Mouse (Mus musculus) inflammation-experienced regulatory T-cells, adult 16 weeks (primary cell): Measurements from ENCODE around the gene Cybc1. TPM values are rescaled to one million over a fixed set of nuclear protein-coding genes. Genes with fewer than 3 reads are reported as not detected.

Experiments
- polyA plus RNA-seq: library from polyadenylated mRNA; unstranded; fragments of 100-300 nt; shearing (Covaris generic); gene quantifications from one replicate; pipeline ENCODE4 v1.2.1, GENCODE M21; 2017

The Cybc1 gene
- 148 TPM for polyA plus RNA-seq

GRCm38 (mm10) chr11:121229018-121229439 is at the start of gene Cybc1:
Gene Cybc1, minus strand, starts transcription at chr11:121229322.

DNA sequence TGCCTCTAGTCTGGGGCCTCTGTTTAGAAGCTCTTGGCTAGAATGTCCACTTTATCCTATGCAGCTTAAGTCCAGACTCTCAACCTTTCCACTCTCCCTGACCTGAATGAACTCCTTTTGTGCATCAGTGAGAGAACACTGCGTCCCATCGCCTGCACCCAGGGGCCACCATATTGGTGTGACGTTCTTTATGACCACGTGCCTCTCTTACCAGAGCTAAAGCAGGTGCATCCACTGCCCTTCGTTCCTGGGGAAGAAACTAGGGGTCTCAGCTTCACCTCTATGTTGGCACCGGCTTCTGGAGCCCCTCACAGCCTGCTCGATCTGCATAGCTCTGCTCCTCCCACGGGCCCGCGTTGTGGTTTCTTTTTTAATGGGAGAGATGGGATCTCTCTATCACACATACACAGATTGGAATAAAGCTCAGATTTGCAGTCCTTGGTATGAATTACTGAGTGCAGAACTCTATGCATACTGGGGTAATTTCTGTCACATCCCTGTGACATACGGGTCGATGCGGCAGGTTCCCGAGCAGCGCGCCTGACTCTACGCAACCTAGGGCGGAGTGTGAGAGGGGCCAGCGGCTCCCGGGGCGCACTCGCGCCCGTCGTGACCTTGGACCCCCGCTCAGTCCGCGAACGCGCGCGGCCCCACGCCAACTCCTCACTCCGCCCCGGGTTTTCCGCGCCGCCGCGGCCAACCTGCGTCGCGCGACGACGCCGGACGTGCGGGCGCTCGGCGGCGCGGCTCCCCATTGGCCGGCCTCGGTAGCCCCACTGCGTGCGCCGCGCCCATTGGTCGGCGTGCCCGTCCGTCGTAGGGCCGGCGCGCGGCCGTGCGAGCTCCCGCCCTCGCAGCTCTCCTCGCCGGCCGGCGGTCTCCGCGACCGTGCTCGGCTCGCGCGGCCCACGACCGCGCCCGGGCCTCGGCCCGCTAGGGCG is 30.3 kb upstream of the Cybc1 start, which contains the start of gene Foxk2:
TSS of gene Foxk2 (plus strand) at position 831 of the 941 bp plus-strand sequence.

DNA sequence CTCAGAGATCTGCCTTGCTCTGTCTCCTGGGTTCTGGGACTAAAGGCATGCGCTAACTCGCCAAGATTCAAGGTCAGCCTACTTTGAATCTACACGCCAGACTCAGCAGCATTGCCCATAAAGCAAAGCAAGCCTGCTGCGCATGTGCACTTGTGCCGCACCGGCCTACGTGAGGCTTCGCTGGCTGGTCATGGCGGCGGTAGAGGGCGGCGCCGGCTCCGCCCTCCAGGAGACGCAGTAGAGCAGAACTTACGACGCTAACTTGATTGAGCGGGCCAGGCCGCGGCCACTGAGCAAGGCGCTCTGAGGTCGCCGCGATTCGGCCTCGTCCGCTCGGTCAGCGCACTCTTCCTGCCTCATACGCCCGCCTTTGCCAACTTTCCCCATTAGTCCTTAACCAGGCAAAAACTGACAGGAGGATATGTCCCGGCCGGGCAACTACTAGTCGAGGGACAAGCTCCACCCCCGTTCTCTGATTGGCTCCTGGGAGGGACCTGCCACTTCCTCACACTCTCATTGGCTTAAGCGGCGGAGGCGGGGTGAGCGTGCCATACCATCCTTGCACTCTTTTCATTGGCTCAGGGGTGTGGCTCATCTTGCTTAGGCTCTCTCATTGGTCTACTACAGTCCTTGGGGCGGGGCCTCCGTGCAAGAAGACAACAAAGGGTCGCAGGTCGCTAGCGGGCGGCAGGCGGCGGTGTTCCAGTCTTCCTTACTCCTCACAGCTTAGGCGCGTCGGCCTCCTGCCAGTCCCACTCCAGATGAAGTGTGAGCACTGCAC is 7.6 kb upstream of the Cybc1 start, which contains the start of gene Narf:
TSS of gene Narf (plus strand) at position 690 of the 781 bp plus-strand sequence.

DNA sequence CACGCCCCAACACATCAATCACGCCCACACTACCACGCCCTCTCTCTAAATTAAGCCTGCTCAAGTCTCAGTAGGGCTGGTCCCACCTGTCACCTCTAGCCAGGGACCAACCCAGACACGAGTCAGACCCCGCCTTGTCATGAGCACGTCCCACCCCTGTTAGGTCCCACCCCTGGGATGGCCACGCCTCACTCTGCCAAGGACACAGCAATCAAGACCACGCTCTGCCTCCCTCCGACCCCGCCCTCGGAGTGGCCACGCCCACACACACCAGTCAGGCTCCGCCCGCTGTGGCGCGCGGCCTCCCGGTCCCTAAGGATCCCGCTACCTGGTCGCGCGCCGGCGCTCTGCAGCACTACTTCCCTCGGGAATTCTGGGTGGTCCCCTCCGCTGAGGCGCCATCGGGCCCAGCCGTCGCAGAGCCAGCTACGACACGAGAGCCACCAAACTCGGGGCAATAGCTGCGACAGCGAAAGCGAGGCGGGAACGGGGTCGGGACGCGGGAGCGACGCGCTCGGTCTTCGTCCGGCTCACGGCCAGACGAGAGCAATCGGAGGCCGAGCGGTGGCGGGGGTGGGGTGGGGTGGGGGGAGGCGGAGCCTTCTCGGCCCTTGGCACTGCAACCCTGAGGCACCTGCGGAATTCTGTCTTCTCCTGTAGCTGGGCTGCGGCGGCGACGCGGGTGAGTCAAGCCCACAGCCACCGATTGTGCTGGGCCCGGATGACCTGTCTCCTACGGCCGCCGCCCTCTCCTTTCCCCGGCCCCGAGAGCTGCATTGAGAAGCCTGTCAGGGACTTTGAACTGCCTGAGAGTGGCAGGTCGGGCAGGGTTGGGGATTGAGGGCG is 24.7 kb downstream of the Cybc1 start, which contains the start of the genes Hexdc and Ogfod3:
TSS of gene Hexdc (plus strand) at position 273 of the 846 bp plus-strand sequence.
TSS of gene Ogfod3 (minus strand) at position 551 of the 846 bp plus-strand sequence.

Other genes starting within 250 kb of the Cybc1 start
- 143 TPM for gene Csnk1d, start 238.0 kb downstream of the Cybc1 start, polyA plus RNA-seq
- gene Cd7, start 189.9 kb downstream of the Cybc1 start, polyA plus RNA-seq: 61.2 TPM
- not detected for gene Sectm1b, start 165.8 kb downstream of the Cybc1 start, polyA plus RNA-seq
- gene Sectm1a, start 148.1 kb downstream of the Cybc1 start, polyA plus RNA-seq: not detected
- not detected for gene Tex19.2, start 110.6 kb downstream of the Cybc1 start, polyA plus RNA-seq
- not detected for gene Tex19.1, start 83.2 kb downstream of the Cybc1 start, polyA plus RNA-seq
- not detected for gene Uts2r, start 69.1 kb downstream of the Cybc1 start, polyA plus RNA-seq
- gene Hexdc, start 24.9 kb downstream of the Cybc1 start, polyA plus RNA-seq: 3.6 TPM
- 9.1 TPM for gene Ogfod3, start 24.6 kb downstream of the Cybc1 start, polyA plus RNA-seq
- gene Narf, start 7.9 kb upstream of the Cybc1 start, polyA plus RNA-seq: 49.9 TPM
- 1.9 TPM for gene Foxk2, start 30.7 kb upstream of the Cybc1 start, polyA plus RNA-seq
- 50.9 TPM for gene Wdr45b, start 125.1 kb upstream of the Cybc1 start, polyA plus RNA-seq
- gene Rab40b, start 158.9 kb upstream of the Cybc1 start, polyA plus RNA-seq: not detected
- 0.54 TPM for gene Fn3krp, start 192.1 kb upstream of the Cybc1 start, polyA plus RNA-seq
- 0.11 TPM for gene Fn3k, start 205.6 kb upstream of the Cybc1 start, polyA plus RNA-seq
- 56.6 TPM for gene Tbcd, start 222.6 kb upstream of the Cybc1 start, polyA plus RNA-seq